Mouse (Mus musculus) testis, adult 2 months (tissue): ENCODE measurements around the gene Nr1d1. TPM values are rescaled to one million over a fixed set of nuclear protein-coding genes. Genes with fewer than 3 reads are reported as not detected.
A peak's percentile ranks its signal among the peaks of the same experiment; 100 is the strongest.

ENCODE experiments used
- H3K27ac ChIP-seq: fragments of 200-500 bp; 2 replicates; pipeline ENCODE4 v1.5.1; 2012; ENCODE audit warnings: low read depth, low read length; ENCODE audit not compliant: control insufficient read depth, insufficient read depth
- H3K27me3 ChIP-seq: fragments of 200-500 bp; 2 replicates; pipeline ENCODE4 v1.6.1; 2012; ENCODE audit warnings: mild to moderate bottlenecking, low read length, moderate library complexity; ENCODE audit not compliant: control insufficient read depth, insufficient read depth
- H3K36me3 ChIP-seq: fragments of 200-500 bp; 2 replicates; pipeline ENCODE4 v1.6.1; 2012; ENCODE audit warnings: mild to moderate bottlenecking, low read length; ENCODE audit not compliant: control insufficient read depth, insufficient read depth
- H3K4me1 ChIP-seq: fragments of 200-500 bp; 2 replicates; pipeline ENCODE4 v1.6.1; 2012; ENCODE audit warnings: low read length; ENCODE audit not compliant: control insufficient read depth, insufficient read depth
- H3K4me3 ChIP-seq: fragments of 200-500 bp; 2 replicates; pipeline ENCODE4 v1.5.1; 2012; ENCODE audit warnings: low read depth, mild to moderate bottlenecking, low read length, moderate library complexity, mixed read lengths; ENCODE audit not compliant: control insufficient read depth
- CTCF ChIP-seq: fragments of 200-500 bp; IDR thresholded peaks from 2 replicates; pipeline ENCODE4 v1.5.1; 2012; ENCODE audit warnings: low read depth, mild to moderate bottlenecking, inconsistent platforms, low read length, moderate library complexity; ENCODE audit not compliant: control insufficient read depth, insufficient read depth, insufficient replicate concordance
- POLR2A ChIP-seq: fragments of 200-500 bp; IDR thresholded peaks from 2 replicates; pipeline ENCODE4 v1.6.1; 2012; ENCODE audit warnings: low read depth, mild to moderate bottlenecking, inconsistent platforms, low read length, moderate library complexity; ENCODE audit not compliant: control insufficient read depth
- polyA plus RNA-seq: library from polyadenylated mRNA; depleted of rRNA; stranded (reverse); fragments of >200 nt; gene quantifications from 2 replicates; pipeline ENCODE4 v1.2.3, GENCODE M21; 2012

The Nr1d1 gene
- polyA plus RNA-seq, 1 experiment = 34.7 TPM

DNA sequence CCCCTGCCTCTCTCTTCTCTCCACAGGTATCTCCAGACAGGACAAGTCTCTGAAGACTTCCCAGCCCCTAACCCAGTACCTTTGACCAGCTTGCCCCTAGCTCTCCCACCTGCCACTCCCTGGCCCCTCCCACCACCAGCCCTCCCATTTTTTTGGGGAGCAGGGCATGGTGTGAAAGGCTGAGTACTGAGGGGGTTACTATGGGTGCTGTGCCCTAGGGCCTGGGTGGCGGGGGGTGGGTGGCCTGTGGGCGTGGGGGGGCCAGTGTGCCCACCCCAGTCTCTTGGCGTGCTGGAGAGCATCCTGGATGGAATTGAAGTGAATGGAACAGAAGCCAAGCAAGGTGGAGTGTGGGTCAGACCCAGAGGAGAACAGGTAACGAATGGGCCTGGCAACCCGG is 21.9 kb downstream of the Nr1d1 start:
- Histone ChIP-seq H3K36me3 (no peaks in the 10 kb centered on the region), H3K4me3 (no peak overlapping the region), H3K27ac (no peak overlapping the region), H3K4me1 (peaks cover 8% of the 10 kb centered on the region), H3K27me3 (no peaks in the 10 kb centered on the region)
- TF ChIP-seq POLR2A = no peak
- no peak for TF ChIP-seq CTCF

GRCm38 (mm10) chr11:98752562-98753140 is 22.5 kb downstream of the Nr1d1 start:
- no peaks in the 10 kb centered on the region for H3K27me3 ChIP-seq
- no peak for TF ChIP-seq CTCF
- TF ChIP-seq POLR2A = no peak
- H3K36me3 ChIP-seq = no peaks in the 10 kb centered on the region
- no peak overlapping the region for H3K27ac ChIP-seq
- H3K4me3 ChIP-seq = no peak overlapping the region
- peaks cover 11% of the 10 kb centered on the region for H3K4me1 ChIP-seq

GRCm38 (mm10) chr11:98751221-98751782 is 23.8 kb downstream of the Nr1d1 start:
- TF ChIP-seq POLR2A (no peak), CTCF (no peak)
- H3K27me3 ChIP-seq = no peaks in the 10 kb centered on the region
- H3K4me3 ChIP-seq = no peak overlapping the region

DNA sequence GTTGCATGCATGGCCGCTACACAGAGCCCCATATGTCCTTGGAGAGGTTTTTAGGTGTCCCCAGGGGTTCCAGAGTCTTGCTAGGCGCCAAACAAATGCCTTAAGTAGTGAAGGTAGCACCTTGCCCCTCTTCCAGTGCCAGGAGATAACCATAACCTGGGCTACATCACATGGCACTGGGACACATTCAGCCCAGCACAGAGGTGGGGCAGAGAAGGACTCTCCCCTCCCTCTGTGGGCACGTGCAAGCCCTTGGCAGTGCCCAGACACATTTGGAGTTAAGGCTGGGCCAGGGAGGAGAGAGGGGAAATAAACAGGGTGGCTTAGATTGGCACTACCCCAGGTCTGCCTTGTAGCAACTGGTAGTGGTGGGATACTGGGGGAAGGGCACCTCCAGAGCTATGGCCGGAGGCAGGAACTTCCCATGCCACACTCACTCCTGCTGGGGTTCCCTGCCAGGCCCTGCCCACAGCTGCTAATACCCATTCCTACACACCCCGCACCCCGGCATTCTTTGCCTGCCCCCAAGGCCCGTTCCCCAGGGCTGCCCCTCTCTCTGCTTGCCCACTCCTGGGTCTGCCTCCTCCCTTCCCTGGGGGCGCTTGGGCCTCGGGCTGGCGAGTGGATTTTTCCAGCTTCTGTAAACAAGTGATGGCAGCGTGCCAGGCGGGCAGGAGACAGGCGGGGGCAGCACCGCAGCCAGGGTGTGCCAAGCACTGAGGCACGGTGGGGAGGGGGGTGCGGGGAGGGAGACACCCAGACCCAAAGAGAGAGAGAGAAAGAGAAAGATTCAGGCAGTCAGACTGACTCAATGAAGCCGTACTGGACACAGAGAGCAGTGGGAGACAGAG is 24.6 kb downstream of the Nr1d1 start:
- no peak for TF ChIP-seq CTCF
- peak; percentile 26; the same call in 1 of the 2 replicates for TF ChIP-seq POLR2A
- no peaks in the 10 kb centered on the region for H3K36me3 ChIP-seq
- no peak overlapping the region for H3K27ac ChIP-seq
- peaks cover 20% of the 10 kb centered on the region for H3K4me1 ChIP-seq
- H3K4me3 ChIP-seq = no peak overlapping the region
- H3K27me3 ChIP-seq = no peaks in the 10 kb centered on the region

More at GRCm38 (mm10) chr11:98751221-98751782, 23.8 kb downstream of the Nr1d1 start:
- peaks cover 15% of the 10 kb centered on the region for H3K4me1 ChIP-seq
- H3K36me3 ChIP-seq = no peaks in the 10 kb centered on the region
- H3K27ac ChIP-seq = no peak overlapping the region

DNA sequence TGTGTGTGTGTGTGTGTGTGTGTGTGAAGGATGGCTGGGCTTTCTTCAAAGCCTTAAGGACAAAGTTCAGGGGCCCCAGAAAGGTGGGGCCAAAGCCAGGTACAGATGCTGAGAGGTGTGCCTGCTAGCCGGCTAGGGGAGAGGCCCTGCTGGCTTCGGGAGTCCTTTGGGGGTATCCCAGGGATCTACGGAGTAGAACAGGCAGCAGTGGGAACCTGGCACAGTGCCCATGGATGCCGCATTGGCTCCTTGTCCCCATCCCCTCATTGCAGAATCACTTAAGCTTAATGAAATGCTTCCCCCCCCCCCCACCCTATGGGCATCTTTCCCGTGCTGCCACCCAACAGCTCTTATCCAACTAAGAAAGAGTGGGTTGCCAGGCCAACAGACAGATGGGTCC is 25.4 kb downstream of the Nr1d1 start:
- no peaks in the 10 kb centered on the region for H3K36me3 ChIP-seq
- H3K27me3 ChIP-seq = no peaks in the 10 kb centered on the region
- no peak overlapping the region for H3K27ac ChIP-seq
- peaks cover 23% of the 10 kb centered on the region for H3K4me1 ChIP-seq
- no peak overlapping the region for H3K4me3 ChIP-seq
- TF ChIP-seq CTCF (no peak), POLR2A (no peak)

GRCm38 (mm10) chr11:98748506-98749416 is 26.4 kb downstream of the Nr1d1 start:
- Histone ChIP-seq H3K4me1 (peaks cover 26% of the 10 kb centered on the region), H3K36me3 (no peaks in the 10 kb centered on the region), H3K27ac (no peak overlapping the region), H3K4me3 (peak overlapping the region; percentile 78), H3K27me3 (no peaks in the 10 kb centered on the region)
- TF ChIP-seq CTCF (no peak), POLR2A (peak; percentile 53; the same call in 1 of the 2 replicates)

GRCm38 (mm10) chr11:98747804-98748505 is 27.2 kb downstream of the Nr1d1 start:
- H3K4me3 ChIP-seq = peak overlapping the region; percentile 78

More at GRCm38 (mm10) chr11:98747804-98748505, 27.2 kb downstream of the Nr1d1 start:
- H3K27me3 ChIP-seq = no peaks in the 10 kb centered on the region
- H3K36me3 ChIP-seq = no peaks in the 10 kb centered on the region
- H3K4me1 ChIP-seq = peaks cover 28% of the 10 kb centered on the region
- TF ChIP-seq CTCF (no peak), POLR2A (no peak)
- H3K27ac ChIP-seq = no peak overlapping the region
